Mouse (Mus musculus) limb, embryonic 15.5 days (tissue): Measurements from ENCODE around the gene Ros1. TPM values are rescaled to one million over a fixed set of nuclear protein-coding genes. Genes with fewer than 3 reads are reported as not detected.

ENCODE experiments used
- microRNA-seq: library from miRNA; unstranded; fragments of <30 nt; microRNA quantifications from one replicate; pipeline ENCODE4, GENCODE M21; 2016
- polyA plus RNA-seq: library from polyadenylated mRNA; unstranded; fragments of >200 nt; fragmentation: Nextera tagmentation; extraction: Ambion mirVana; gene quantifications from 2 replicates; pipeline ENCODE4 v1.2.1, GENCODE M21; 2015

Gene Ros1
- polyA plus RNA-seq, 1 experiment from 2014 or later, result 0.05 TPM

Small RNA genes lying within 50 kb of the gene (microRNA-seq; reads per million reads assigned to microRNA genes)
- not detected for gene Gm24084

Other genes starting within 250 kb of the Ros1 start
- 24.2 and 46.2 TPM in 2 replicates for gene Vgll2, start 172.7 kb downstream of the Ros1 start, polyA plus RNA-seq
- gene Dcbld1, start 38.4 kb upstream of the Ros1 start, polyA plus RNA-seq, result 16.2 and 17.0 TPM in 2 replicates
- not detected in 2 replicates for gene Gm26741, start 163.5 kb upstream of the Ros1 start, polyA plus RNA-seq
- gene Gopc, start 186.9 kb upstream of the Ros1 start, polyA plus RNA-seq, result 18.6 and 23.5 TPM in 2 replicates
- not detected in 2 replicates for gene Nepn, start 193.7 kb upstream of the Ros1 start, polyA plus RNA-seq
- gene Nus1, start 222.3 kb upstream of the Ros1 start, polyA plus RNA-seq, result 12.3 and 15.8 TPM in 2 replicates